Mouse (Mus musculus): ENCODE data around the gene Rapgef4. TPM values are rescaled to one million over a fixed set of nuclear protein-coding genes. Genes with fewer than 3 reads are reported as not detected.

Gene Rapgef4
- polyA plus RNA-seq, 1 experiment from 2014 or later, result 4.2 TPM

DNA sequence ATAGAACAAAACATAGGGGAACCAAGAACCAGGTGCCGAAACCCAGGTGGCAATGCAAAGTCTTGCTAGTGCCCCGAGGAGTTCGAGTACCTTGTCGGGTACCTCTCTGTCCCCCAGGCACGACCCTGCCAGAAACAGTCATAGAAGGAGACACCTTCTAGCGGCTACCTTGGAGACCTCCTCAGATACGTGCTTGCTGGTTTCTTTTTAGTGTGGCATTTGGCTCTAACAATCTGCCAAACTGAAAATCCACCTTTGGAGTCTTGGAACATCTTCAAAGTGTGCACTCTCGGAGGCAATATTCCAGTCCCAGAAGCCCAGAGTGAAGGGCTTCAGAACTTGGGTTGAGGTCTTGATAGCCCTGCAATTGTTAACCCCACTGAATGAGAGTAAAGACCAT is 34.3 kb downstream of the Rapgef4 start:
- Histone ChIP-seq H3K36me3 (ENCODE audit: control insufficient read depth, insufficient read depth, low read length) (no peaks in the 10 kb centered on the region), H3K4me3 (ENCODE audit: low read depth, low read length) (no peak overlapping the region), H3K4me1 (replicated peaks; ENCODE audit: control insufficient read depth, insufficient read depth, low read length) (no peaks in the 10 kb centered on the region), H3K27ac (ENCODE audit: low read depth, low read length) (no peak overlapping the region), H3K4me2 (no peak overlapping the region), H3K9me3 (ENCODE audit: control insufficient read depth, low read length) (no peaks in the 10 kb centered on the region), H3K9ac (ENCODE audit: low read depth, low read length) (no peak overlapping the region), H3K27me3 (replicated peaks; ENCODE audit: control insufficient read depth, insufficient read depth, low read length) (no peaks in the 10 kb centered on the region)
- ATAC-seq (replicated peaks; ENCODE audit: low FRiP score) (no peak), DNase-seq (ENCODE audit: low spot score) (no peak)
- 79% methylated on average over 8 of the region's 8 CpGs for WGBS

DNA sequence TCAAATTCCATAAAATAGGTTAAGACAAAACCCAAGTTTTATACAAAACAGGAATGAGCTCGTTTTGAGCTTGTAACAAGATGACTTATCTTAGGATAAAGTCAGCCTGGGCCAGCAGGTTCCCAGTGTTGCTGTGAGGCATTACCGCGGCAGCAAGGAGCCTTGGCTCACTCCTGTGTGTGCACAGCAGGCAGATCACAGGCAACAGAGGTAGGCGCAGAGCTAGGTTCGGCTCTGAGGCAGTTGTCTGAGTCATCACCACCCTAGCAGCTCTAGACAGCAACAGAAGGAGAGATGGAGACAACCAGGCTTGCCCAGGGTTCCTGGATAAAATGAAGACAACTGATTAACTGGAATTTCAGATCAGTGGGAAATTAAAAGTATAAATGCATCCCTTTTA is 35.0 kb downstream of the Rapgef4 start:
- Histone ChIP-seq H3K27ac (ENCODE audit: low read depth, low read length) (no peak overlapping the region), H3K36me3 (ENCODE audit: control insufficient read depth, insufficient read depth, low read length) (no peaks in the 10 kb centered on the region), H3K4me1 (replicated peaks; ENCODE audit: control insufficient read depth, insufficient read depth, low read length) (no peaks in the 10 kb centered on the region), H3K4me3 (ENCODE audit: low read depth, low read length) (no peak overlapping the region), H3K27me3 (replicated peaks; ENCODE audit: control insufficient read depth, insufficient read depth, low read length) (no peaks in the 10 kb centered on the region), H3K9ac (ENCODE audit: low read depth, low read length) (no peak overlapping the region), H3K4me2 (no peak overlapping the region), H3K9me3 (ENCODE audit: control insufficient read depth, low read length) (no peaks in the 10 kb centered on the region)
- WGBS, result 42% methylated on average over 5 of the region's 5 CpGs
- no peak for ATAC-seq (replicated peaks; ENCODE audit: low FRiP score)
- no peak for DNase-seq (ENCODE audit: low spot score)

DNA sequence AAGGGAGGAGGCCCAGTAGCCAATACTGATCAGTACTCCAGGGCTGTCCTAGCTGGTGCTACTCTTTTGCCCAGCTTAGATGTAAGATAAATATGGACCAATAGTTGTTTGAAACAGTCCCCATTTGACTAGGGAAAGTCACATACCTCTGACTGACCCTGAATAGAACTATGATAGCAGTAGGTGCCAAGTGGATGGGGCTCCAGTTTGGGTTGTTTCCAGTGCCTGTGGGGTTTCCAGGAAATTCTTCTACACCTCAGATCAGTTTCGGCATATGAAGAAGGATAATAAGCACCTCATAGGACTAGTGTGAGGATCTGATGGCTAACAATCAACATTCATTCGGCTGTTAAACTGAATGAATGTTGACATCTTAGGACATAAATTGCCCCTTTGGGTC is 36.1 kb downstream of the Rapgef4 start:
- ATAC-seq (replicated peaks; ENCODE audit: low FRiP score) (no peak), DNase-seq (ENCODE audit: low spot score) (no peak)
- Histone ChIP-seq H3K4me1 (replicated peaks; ENCODE audit: control insufficient read depth, insufficient read depth, low read length) (no peaks in the 10 kb centered on the region), H3K9ac (ENCODE audit: low read depth, low read length) (no peak overlapping the region), H3K4me2 (no peak overlapping the region), H3K9me3 (ENCODE audit: control insufficient read depth, low read length) (no peaks in the 10 kb centered on the region), H3K27ac (ENCODE audit: low read depth, low read length) (no peak overlapping the region), H3K27me3 (replicated peaks; ENCODE audit: control insufficient read depth, insufficient read depth, low read length) (no peaks in the 10 kb centered on the region), H3K4me3 (ENCODE audit: low read depth, low read length) (no peak overlapping the region), H3K36me3 (ENCODE audit: control insufficient read depth, insufficient read depth, low read length) (no peaks in the 10 kb centered on the region)
- WGBS, result 82% methylated on average over 2 of the region's 2 CpGs

DNA sequence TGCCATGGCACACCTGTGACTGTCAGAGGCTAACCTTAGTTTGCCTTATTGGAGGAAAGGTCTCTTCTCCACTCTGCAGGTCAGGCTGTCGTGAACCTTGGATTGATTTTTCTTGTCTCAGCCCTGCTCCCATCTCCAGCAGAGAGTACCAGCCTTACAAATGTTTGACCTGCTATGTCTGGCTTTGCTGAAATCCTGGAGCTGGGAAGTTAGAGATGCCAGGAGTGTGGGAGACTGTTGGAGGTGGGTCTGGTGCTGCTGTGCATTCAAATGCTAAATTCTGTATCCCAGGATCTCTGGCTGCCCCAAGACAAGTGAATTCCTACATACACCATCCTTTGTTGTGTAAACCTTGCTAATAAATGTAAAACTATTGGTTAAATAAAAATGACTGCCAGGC is 37.7 kb downstream of the Rapgef4 start:
- Histone ChIP-seq H3K36me3 (ENCODE audit: control insufficient read depth, insufficient read depth, low read length) (no peaks in the 10 kb centered on the region), H3K9ac (ENCODE audit: low read depth, low read length) (no peak overlapping the region), H3K27me3 (replicated peaks; ENCODE audit: control insufficient read depth, insufficient read depth, low read length) (no peaks in the 10 kb centered on the region), H3K27ac (ENCODE audit: low read depth, low read length) (no peak overlapping the region), H3K4me1 (replicated peaks; ENCODE audit: control insufficient read depth, insufficient read depth, low read length) (no peaks in the 10 kb centered on the region), H3K9me3 (ENCODE audit: control insufficient read depth, low read length) (no peaks in the 10 kb centered on the region), H3K4me2 (no peak overlapping the region), H3K4me3 (ENCODE audit: low read depth, low read length) (no peak overlapping the region)
- ATAC-seq (replicated peaks; ENCODE audit: low FRiP score) (no peak), DNase-seq (ENCODE audit: low spot score) (no peak)
- WGBS, result 67% methylated on average over 1 of the region's 1 CpGs

DNA sequence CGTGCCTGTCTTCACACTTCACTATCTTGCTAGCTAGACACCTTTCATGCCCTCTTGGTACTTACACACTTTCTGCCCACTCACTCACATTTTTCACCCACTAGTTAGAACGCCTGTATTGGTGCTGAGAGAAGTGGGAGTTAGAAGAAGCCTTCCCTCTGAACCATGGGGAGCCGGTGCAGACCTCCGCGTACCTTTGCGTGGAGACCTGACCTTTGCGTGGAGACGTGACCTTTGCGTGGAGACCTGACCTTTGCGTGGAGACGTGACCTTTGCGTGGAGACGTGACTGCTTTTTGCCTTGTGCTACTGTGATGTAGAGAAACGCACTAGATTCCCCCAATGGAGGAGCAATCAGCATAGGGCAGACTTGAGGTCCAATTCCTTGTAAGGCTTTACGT is 39.7 kb downstream of the Rapgef4 start:
- H3K9ac ChIP-seq (ENCODE audit: low read depth, low read length), result no peak overlapping the region
- H3K9me3 ChIP-seq (ENCODE audit: control insufficient read depth, low read length), result no peaks in the 10 kb centered on the region
- H3K36me3 ChIP-seq (ENCODE audit: control insufficient read depth, insufficient read depth, low read length), result no peaks in the 10 kb centered on the region
- WGBS, result 91% methylated on average over 15 of the region's 15 CpGs
- H3K4me1 ChIP-seq (replicated peaks; ENCODE audit: control insufficient read depth, insufficient read depth, low read length), result no peaks in the 10 kb centered on the region
- H3K27ac ChIP-seq (ENCODE audit: low read depth, low read length), result no peak overlapping the region
- H3K4me2 ChIP-seq, result no peak overlapping the region
- H3K27me3 ChIP-seq (replicated peaks; ENCODE audit: control insufficient read depth, insufficient read depth, low read length), result no peaks in the 10 kb centered on the region
- no peak overlapping the region for H3K4me3 ChIP-seq (ENCODE audit: low read depth, low read length)
- no peak for ATAC-seq (replicated peaks; ENCODE audit: low FRiP score)
- DNase-seq (ENCODE audit: low spot score), result no peak

DNA sequence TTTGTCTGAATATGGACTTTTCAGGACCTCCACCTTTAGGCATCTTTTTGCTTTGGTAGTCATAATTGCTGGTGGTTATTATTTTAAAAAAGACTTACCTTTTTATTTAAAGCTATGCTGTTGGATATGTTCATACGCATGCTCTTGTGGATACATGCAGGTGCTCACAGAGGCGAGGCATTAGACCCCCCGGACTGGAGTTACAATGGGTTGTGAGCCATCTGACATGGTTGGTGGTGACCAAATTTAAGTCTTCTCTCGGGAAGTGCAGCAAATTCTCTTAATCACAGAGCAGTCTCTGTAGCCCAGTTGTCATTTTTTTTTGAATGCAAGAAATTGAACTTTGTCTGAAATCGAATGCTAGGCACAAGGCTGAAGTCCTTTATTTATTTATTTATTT is 40.4 kb downstream of the Rapgef4 start:
- no peak overlapping the region for H3K27ac ChIP-seq (ENCODE audit: low read depth, low read length)
- H3K9me3 ChIP-seq (ENCODE audit: control insufficient read depth, low read length), result no peaks in the 10 kb centered on the region
- no peak overlapping the region for H3K4me2 ChIP-seq
- WGBS, result 89% methylated on average over 5 of the region's 5 CpGs
- no peak overlapping the region for H3K4me3 ChIP-seq (ENCODE audit: low read depth, low read length)
- no peak for DNase-seq (ENCODE audit: low spot score)
- H3K9ac ChIP-seq (ENCODE audit: low read depth, low read length), result no peak overlapping the region
- no peaks in the 10 kb centered on the region for H3K4me1 ChIP-seq (replicated peaks; ENCODE audit: control insufficient read depth, insufficient read depth, low read length)
- H3K36me3 ChIP-seq (ENCODE audit: control insufficient read depth, insufficient read depth, low read length), result no peaks in the 10 kb centered on the region
- H3K27me3 ChIP-seq (replicated peaks; ENCODE audit: control insufficient read depth, insufficient read depth, low read length), result no peaks in the 10 kb centered on the region
- ATAC-seq (replicated peaks; ENCODE audit: low FRiP score), result no peak

DNA sequence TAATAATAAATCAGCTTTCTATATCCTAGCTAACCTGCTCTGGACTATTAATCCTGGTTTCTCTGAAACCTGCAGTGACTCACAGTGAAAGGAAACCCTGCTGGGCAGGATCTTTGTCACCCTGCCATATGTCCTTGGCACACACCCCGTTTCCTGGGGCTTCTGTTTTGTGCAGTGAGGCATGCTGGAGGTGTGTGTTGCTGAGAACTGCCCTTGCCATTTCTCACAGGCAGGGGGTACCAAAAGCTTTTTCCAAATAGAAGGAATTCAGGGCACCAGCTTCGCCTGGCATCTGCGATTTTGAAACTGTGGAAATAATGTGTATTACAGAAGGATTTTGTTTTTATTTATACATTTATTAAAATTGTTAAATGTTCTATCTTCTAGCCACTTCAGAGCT is 40.8 kb downstream of the Rapgef4 start:
- Histone ChIP-seq H3K4me3 (ENCODE audit: low read depth, low read length) (no peak overlapping the region), H3K36me3 (ENCODE audit: control insufficient read depth, insufficient read depth, low read length) (no peaks in the 10 kb centered on the region), H3K27me3 (replicated peaks; ENCODE audit: control insufficient read depth, insufficient read depth, low read length) (no peaks in the 10 kb centered on the region), H3K27ac (ENCODE audit: low read depth, low read length) (no peak overlapping the region), H3K4me2 (no peak overlapping the region), H3K9me3 (ENCODE audit: control insufficient read depth, low read length) (no peaks in the 10 kb centered on the region), H3K4me1 (replicated peaks; ENCODE audit: control insufficient read depth, insufficient read depth, low read length) (no peaks in the 10 kb centered on the region), H3K9ac (ENCODE audit: low read depth, low read length) (no peak overlapping the region)
- WGBS, result 69% methylated on average over 3 of the region's 3 CpGs
- DNase-seq (ENCODE audit: low spot score), result no peak
- no peak for ATAC-seq (replicated peaks; ENCODE audit: low FRiP score)

DNA sequence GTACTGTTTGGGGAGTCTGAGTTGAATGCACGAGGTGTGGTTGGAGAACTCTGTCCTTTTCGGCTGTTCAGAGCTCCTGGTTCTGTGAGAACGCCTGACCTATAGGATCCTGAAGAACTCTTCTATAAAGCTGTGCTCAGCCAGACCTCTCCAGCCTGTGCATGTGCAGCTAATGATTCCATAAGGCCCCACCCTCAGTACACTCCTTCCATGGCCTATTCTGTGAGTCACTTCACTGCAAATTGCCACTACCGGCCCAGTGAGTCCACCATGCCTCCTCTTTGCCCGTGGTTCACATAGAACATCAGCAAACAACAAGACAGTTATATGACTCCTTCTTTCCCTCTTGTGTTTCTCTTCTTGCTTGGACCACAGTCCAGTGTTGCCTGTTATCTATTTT is 42.8 kb downstream of the Rapgef4 start:
- Histone ChIP-seq H3K4me2 (no peak overlapping the region), H3K4me1 (replicated peaks; ENCODE audit: control insufficient read depth, insufficient read depth, low read length) (no peaks in the 10 kb centered on the region), H3K4me3 (ENCODE audit: low read depth, low read length) (no peak overlapping the region), H3K27ac (ENCODE audit: low read depth, low read length) (no peak overlapping the region), H3K36me3 (ENCODE audit: control insufficient read depth, insufficient read depth, low read length) (no peaks in the 10 kb centered on the region), H3K9ac (ENCODE audit: low read depth, low read length) (no peak overlapping the region), H3K9me3 (ENCODE audit: control insufficient read depth, low read length) (no peaks in the 10 kb centered on the region), H3K27me3 (replicated peaks; ENCODE audit: control insufficient read depth, insufficient read depth, low read length) (no peaks in the 10 kb centered on the region)
- no peak for ATAC-seq (replicated peaks; ENCODE audit: low FRiP score)
- DNase-seq (ENCODE audit: low spot score), result no peak
- 79% methylated on average over 5 of the region's 5 CpGs for WGBS

DNA sequence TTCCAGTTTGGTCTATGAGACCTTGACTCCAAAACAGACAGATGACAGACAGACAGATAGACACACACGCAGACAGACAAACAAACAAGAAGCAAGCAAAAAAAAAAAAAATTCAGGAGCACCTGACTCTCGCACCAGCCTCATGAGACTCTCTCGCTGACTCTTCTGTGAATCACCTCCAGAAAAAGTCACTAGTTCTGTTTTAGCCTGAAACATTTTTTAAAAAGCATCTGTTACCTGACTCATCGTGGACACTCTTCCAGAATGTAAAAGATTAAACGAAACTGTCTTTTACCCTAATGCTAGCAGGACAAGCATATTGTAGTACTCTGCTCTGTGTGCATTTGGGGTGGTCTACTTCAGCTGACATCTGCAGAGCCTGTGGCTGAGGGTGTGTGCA is 44.6 kb downstream of the Rapgef4 start:
- H3K4me3 ChIP-seq (ENCODE audit: low read depth, low read length), result no peak overlapping the region
- H3K9me3 ChIP-seq (ENCODE audit: control insufficient read depth, low read length), result no peaks in the 10 kb centered on the region
- H3K4me1 ChIP-seq (replicated peaks; ENCODE audit: control insufficient read depth, insufficient read depth, low read length), result no peaks in the 10 kb centered on the region
- no peaks in the 10 kb centered on the region for H3K27me3 ChIP-seq (replicated peaks; ENCODE audit: control insufficient read depth, insufficient read depth, low read length)
- H3K4me2 ChIP-seq, result no peak overlapping the region
- DNase-seq (ENCODE audit: low spot score), result no peak
- 81% methylated on average over 5 of the region's 5 CpGs for WGBS
- H3K27ac ChIP-seq (ENCODE audit: low read depth, low read length), result no peak overlapping the region
- H3K9ac ChIP-seq (ENCODE audit: low read depth, low read length), result no peak overlapping the region
- ATAC-seq (replicated peaks; ENCODE audit: low FRiP score), result no peak
- H3K36me3 ChIP-seq (ENCODE audit: control insufficient read depth, insufficient read depth, low read length), result no peaks in the 10 kb centered on the region
